Mouse (Mus musculus) erythroblast, embryonic 14.5 days (primary cell): Measurements from ENCODE around the gene Dst. TPM values are rescaled to one million over a fixed set of nuclear protein-coding genes. Genes with fewer than 3 reads are reported as not detected.

ENCODE experiments used
- H3K27me3 ChIP-seq: 2 replicates; pipeline ENCODE4 v1.6.1; 2012; ENCODE audit warnings: inconsistent platforms; ENCODE audit not compliant: control insufficient read depth
- H3K36me3 ChIP-seq: 2 replicates; pipeline ENCODE4 v1.6.1; 2012; ENCODE audit warnings: mild to moderate bottlenecking, inconsistent platforms; ENCODE audit not compliant: control insufficient read depth
- H3K4me1 ChIP-seq: 2 replicates; pipeline ENCODE4 v1.6.1; 2012; ENCODE audit warnings: inconsistent platforms; ENCODE audit not compliant: control insufficient read depth
- H3K4me3 ChIP-seq: replicated peaks from 2 replicates; pipeline ENCODE3; 2012; ENCODE audit warnings: moderate library complexity, mild to moderate bottlenecking, inconsistent platforms
- H3K9me3 ChIP-seq: 2 replicates; pipeline ENCODE4 v1.6.1; 2012; ENCODE audit warnings: low read length, inconsistent platforms, mixed read lengths; ENCODE audit not compliant: control insufficient read depth
- GATA1 ChIP-seq: IDR thresholded peaks from 2 replicates; pipeline ENCODE4 v1.6.1; 2012; ENCODE audit warnings: low read length, inconsistent platforms, mixed read lengths
- TAL1 ChIP-seq: IDR thresholded peaks from 3 replicates; pipeline ENCODE4 v1.6.1; 2012; ENCODE audit warnings: low read length, inconsistent platforms, mixed read lengths
- polyA plus RNA-seq: library from polyadenylated mRNA; stranded (reverse); fragments of >175 nt; gene quantifications from 2 replicates; pipeline ENCODE4 v1.2.3, GENCODE M21; 2012

The Dst gene
- polyA plus RNA-seq, 1 experiment, result 1.5 TPM

- H3K9me3 ChIP-seq, result no peaks in the 10 kb centered on the region; the same call in 1 of the 2 replicates
- no peaks in the 10 kb centered on the region; the same call in 1 of the 2 replicates for H3K36me3 ChIP-seq
- H3K4me1 ChIP-seq, result peaks cover 13% of the 10 kb centered on the region
- peaks cover 39% of the 10 kb centered on the region for H3K27me3 ChIP-seq
- no peak overlapping the region for H3K4me3 ChIP-seq
- TF ChIP-seq GATA1, result no peak
Observed at GRCm38 (mm10) chr1:33911589-33911988, 3.6 kb downstream of the Dst start.

GRCm38 (mm10) chr1:33916554-33916953 lies 8.5 kb downstream of the Dst start:
- Histone ChIP-seq H3K4me1 (no peaks in the 10 kb centered on the region), H3K9me3 (no peaks in the 10 kb centered on the region), H3K27me3 (no peaks in the 10 kb centered on the region), H3K4me3 (no peak overlapping the region), H3K36me3 (no peaks in the 10 kb centered on the region; the same call in 1 of the 2 replicates)
- no peak for TF ChIP-seq GATA1
- TF ChIP-seq TAL1, result no peak

- no peak overlapping the region for H3K4me3 ChIP-seq
- no peak for TF ChIP-seq TAL1
- TF ChIP-seq GATA1, result no peak
- H3K27me3 ChIP-seq, result no peaks in the 10 kb centered on the region
- H3K4me1 ChIP-seq, result no peaks in the 10 kb centered on the region
- H3K9me3 ChIP-seq, result no peaks in the 10 kb centered on the region
- H3K36me3 ChIP-seq, result no peaks in the 10 kb centered on the region
Observed at GRCm38 (mm10) chr1:33922975-33923374, 14.9 kb downstream of the Dst start.

- Histone ChIP-seq H3K27me3 (no peaks in the 10 kb centered on the region), H3K9me3 (no peaks in the 10 kb centered on the region), H3K4me1 (no peaks in the 10 kb centered on the region), H3K4me3 (no peak overlapping the region), H3K36me3 (no peaks in the 10 kb centered on the region)
- TF ChIP-seq TAL1 (no peak), GATA1 (no peak)
Observed at GRCm38 (mm10) chr1:33925283-33925682, 17.3 kb downstream of the Dst start.

- TF ChIP-seq GATA1 (no peak), TAL1 (no peak)
- no peaks in the 10 kb centered on the region for H3K36me3 ChIP-seq
- H3K9me3 ChIP-seq, result no peaks in the 10 kb centered on the region
- no peak overlapping the region for H3K4me3 ChIP-seq
- no peaks in the 10 kb centered on the region for H3K4me1 ChIP-seq
- no peaks in the 10 kb centered on the region for H3K27me3 ChIP-seq
Observed at GRCm38 (mm10) chr1:33927466-33927865, 19.4 kb downstream of the Dst start.

- Histone ChIP-seq H3K4me3 (no peak overlapping the region), H3K4me1 (no peaks in the 10 kb centered on the region), H3K27me3 (no peaks in the 10 kb centered on the region), H3K36me3 (no peaks in the 10 kb centered on the region), H3K9me3 (no peaks in the 10 kb centered on the region)
- TF ChIP-seq TAL1 (no peak), GATA1 (no peak)
Observed at GRCm38 (mm10) chr1:33931791-33932190, 23.8 kb downstream of the Dst start.

- Histone ChIP-seq H3K4me1 (no peaks in the 10 kb centered on the region), H3K9me3 (no peaks in the 10 kb centered on the region), H3K4me3 (no peak overlapping the region), H3K36me3 (no peaks in the 10 kb centered on the region), H3K27me3 (no peaks in the 10 kb centered on the region)
- TF ChIP-seq TAL1, result no peak
- no peak for TF ChIP-seq GATA1
Observed at GRCm38 (mm10) chr1:33932196-33932595, 24.2 kb downstream of the Dst start.

- H3K27me3 ChIP-seq, result no peaks in the 10 kb centered on the region
- no peaks in the 10 kb centered on the region for H3K36me3 ChIP-seq
- H3K4me3 ChIP-seq, result no peak overlapping the region
- H3K4me1 ChIP-seq, result no peaks in the 10 kb centered on the region
- TF ChIP-seq TAL1 (no peak), GATA1 (no peak)
- H3K9me3 ChIP-seq, result no peaks in the 10 kb centered on the region
Observed at GRCm38 (mm10) chr1:33932845-33933499, 24.9 kb downstream of the Dst start.

GRCm38 (mm10) chr1:33935946-33936345 lies 27.9 kb downstream of the Dst start:
- Histone ChIP-seq H3K27me3 (no peaks in the 10 kb centered on the region), H3K4me3 (no peak overlapping the region), H3K9me3 (no peaks in the 10 kb centered on the region), H3K36me3 (no peaks in the 10 kb centered on the region), H3K4me1 (no peaks in the 10 kb centered on the region)
- TF ChIP-seq TAL1 (no peak), GATA1 (no peak)

- no peaks in the 10 kb centered on the region for H3K9me3 ChIP-seq
- H3K4me1 ChIP-seq, result no peaks in the 10 kb centered on the region
- H3K4me3 ChIP-seq, result no peak overlapping the region
- no peaks in the 10 kb centered on the region for H3K36me3 ChIP-seq
- H3K27me3 ChIP-seq, result no peaks in the 10 kb centered on the region
- TF ChIP-seq TAL1 (no peak), GATA1 (no peak)
Observed at GRCm38 (mm10) chr1:33939828-33940227, 31.8 kb downstream of the Dst start.
